Mouse (Mus musculus): ENCODE data around the gene Cngb1.

DNA sequence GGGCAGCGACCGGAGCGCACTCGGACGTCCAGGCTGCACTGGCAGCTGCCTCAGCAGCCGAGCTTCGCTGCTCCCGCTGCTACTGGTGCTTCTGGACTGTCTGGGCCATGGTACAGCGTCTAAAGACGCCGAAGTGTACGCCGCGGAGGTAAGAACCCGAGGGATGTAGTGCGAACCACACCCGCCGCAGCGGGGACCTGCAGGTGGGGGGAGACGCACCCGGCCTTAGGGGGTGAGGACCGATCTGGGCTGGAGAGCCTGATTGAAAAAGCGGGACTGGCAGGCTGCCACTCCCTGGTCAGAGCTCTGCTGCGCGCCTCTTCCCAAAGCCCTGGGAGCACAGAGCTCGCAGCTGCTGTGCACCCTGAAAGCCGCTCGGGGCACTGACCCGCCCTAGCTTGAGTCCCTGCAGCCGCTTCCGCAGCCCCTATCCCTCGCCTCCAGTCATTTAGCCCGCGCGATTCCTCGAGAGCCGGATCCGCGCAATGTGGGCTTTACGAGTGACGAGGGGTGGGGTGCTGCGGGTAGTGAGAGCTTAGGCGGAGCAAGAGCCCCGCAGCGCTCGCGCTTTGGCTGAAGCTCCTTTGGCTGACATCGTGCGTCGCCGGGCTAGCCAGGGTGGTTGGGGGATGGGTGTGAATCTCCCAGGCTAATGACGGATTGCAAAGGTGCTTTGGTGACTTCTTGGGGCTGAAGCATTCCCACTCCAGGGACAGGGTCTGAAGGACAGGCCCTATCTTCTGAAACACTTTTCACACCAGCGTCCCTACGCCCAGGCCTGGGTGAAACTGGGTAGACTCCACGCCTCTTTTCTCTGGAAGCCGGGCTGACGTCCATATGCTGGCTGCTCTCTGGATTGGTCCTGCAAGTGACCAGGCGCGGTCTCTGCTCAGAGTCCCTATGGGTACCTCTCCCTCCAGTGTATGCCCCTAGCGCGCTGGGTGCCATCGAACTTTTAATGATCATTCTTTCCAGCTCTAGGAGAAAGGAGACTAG lies 46.8 kb upstream of the Cngb1 start:
- TF ChIP-seq POLR2A (IDR thresholded peaks at IDR 0.05; ENCODE audit: control insufficient read depth in 1 of 2, insufficient read depth in 1 of 2, low read depth in 1 of 2, low read length in 2 of 2, poor library complexity in 1 of 2) (no peak), TBP (IDR thresholded peaks at IDR 0.05; ENCODE audit: low read depth, low read length) (no peak), GATA1 (IDR thresholded peaks at IDR 0.05; ENCODE audit: low read depth, low read length) (no peak), CTCF (IDR thresholded peaks at IDR 0.05 in 2 of 3, conservative IDR thresholded peaks at IDR 0.05 in 1 of 3; ENCODE audit: control insufficient read depth in 1 of 3, insufficient read depth in 1 of 3, low read depth in 2 of 3, low read length in 3 of 3, poor library complexity in 1 of 3, severe bottlenecking in 1 of 3) (no peak), MAX (IDR thresholded peaks at IDR 0.05; ENCODE audit: low read length) (no peak), ZC3H11A (IDR thresholded peaks at IDR 0.05; ENCODE audit: low read depth, low read length) (no peak), HCFC1 (IDR thresholded peaks at IDR 0.05; ENCODE audit: low read depth, low read length) (no peak), RAD21 (IDR thresholded peaks at IDR 0.05; ENCODE audit: low read depth, low read length) (no peak), MAFK (IDR thresholded peaks at IDR 0.05; ENCODE audit: borderline replicate concordance, low read depth, low read length) (no peak), ETS1 (IDR thresholded peaks at IDR 0.05; ENCODE audit: low read depth, low read length) (no peak)
